Mouse (Mus musculus) Patski (cell line): Measurements from ENCODE around the gene H2afv. TPM values are rescaled to one million over a fixed set of nuclear protein-coding genes. Genes with fewer than 3 reads are reported as not detected.
"Not testable (repeated sequence)": the region's sequence is repeated elsewhere in the genome, so short reads cannot be mapped to it uniquely, and the experiment has no call there.

Source experiments
- ATAC-seq: fragments of 100-300 bp; one replicate; pipeline ENCODE4 v1.8.0; 2021
- CTCF ChIA-PET: fragments of 350-600 bp; sonication (Branson Sonifier 250); formaldehyde crosslinking; loops from one replicate; lab custom pipeline; 2022; ENCODE audit warnings: inconsistent platforms; lab: Charles Lee
- POLR2A ChIA-PET: fragments of 350-600 bp; sonication (Branson Sonifier 250); formaldehyde crosslinking; loops from one replicate; lab custom pipeline; 2022; ENCODE audit warnings: antibody characterized with exemption, inconsistent platforms; lab: Charles Lee
- DNase-seq: peaks from one replicate; pipeline ENCODE4 v3.0.0-alpha.2; 2011; ENCODE audit warnings: low read depth, low spot score
- H3K27me3 ChIP-seq: fragments of 371-371 bp; one replicate; pipeline ENCODE4 v1.5.1; 2021
- CTCF ChIP-seq: fragments of 100-300 bp; IDR thresholded peaks from one replicate; pipeline ENCODE4 v1.5.1; 2021
- in situ Hi-C: fragments of 300-500 bp; cut with MboI; formaldehyde crosslinking; loops from 3 replicates; pipeline ENCODE4 v1.11.1; 2018; ENCODE audit warnings: low pct_unique_long_range_greater_than_20kb, mixed read lengths
- polyA plus RNA-seq: library from polyadenylated mRNA; unstranded; gene quantifications from one replicate; pipeline ENCODE4 v1.2.3, GENCODE M21; 2021

H2afv gene
- polyA plus RNA-seq, 1 experiment from 2014 or later, result 147 TPM

- POLR2A ChIA-PET, result interaction anchor here (0.8 to 3.7 kb wide), 3 partner anchors 10 to 144 kb away, joined by 3 to 15 read pairs (median 3); no protein-coding TSS in a partner anchor
- CTCF ChIA-PET, result interaction anchor here (0.8 to 1.5 kb wide), 6 partner anchors 13 to 97 kb away, joined by 3 to 6 read pairs (median 4); no protein-coding TSS in a partner anchor
- no peak for ATAC-seq
- in situ Hi-C loops, result loop anchor here (25.0 kb wide), 1 partner anchor 290 kb away; no protein-coding TSS in a partner anchor
- DNase-seq, result no peak
- TF ChIP-seq CTCF, result no peak
- no peaks in the 10 kb centered on the region for H3K27me3 ChIP-seq
These were observed 27.8 kb upstream of the H2afv start for GRCm38 (mm10) chr11:6472076-6472475.

DNA sequence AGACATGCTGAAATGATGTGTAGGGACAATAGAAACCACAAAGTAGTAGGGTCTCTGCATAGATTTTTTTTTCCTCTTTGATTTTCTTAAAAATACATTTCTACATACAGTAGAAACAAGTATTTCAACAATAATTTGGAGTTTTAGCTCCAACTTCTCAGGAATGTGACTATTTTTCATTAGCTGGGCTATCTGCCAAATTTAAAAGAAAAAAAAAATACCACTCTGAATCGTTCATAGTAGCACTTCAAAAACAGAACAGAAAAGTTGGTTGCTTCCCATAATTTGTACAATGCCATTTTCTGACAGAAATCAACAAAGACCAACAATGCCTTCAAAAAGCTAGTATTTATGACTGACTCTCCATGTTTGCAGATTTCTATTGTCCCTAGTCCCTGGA, 27.2 kb upstream of the H2afv start:
- DNase-seq (no peak), ATAC-seq (no peak)
- ChIA-PET CTCF (interaction anchor here (0.8 to 1.5 kb wide), 5 partner anchors 14 to 97 kb away, joined by 3 to 6 read pairs (median 4); no protein-coding TSS in a partner anchor), POLR2A (interaction anchor here (0.8 to 1.0 kb wide), 2 partner anchors 10 to 145 kb away, joined by 3 read pairs; no protein-coding TSS in a partner anchor)
- TF ChIP-seq CTCF, result no peak
- in situ Hi-C loops, result loop anchor here (25.0 kb wide), 1 partner anchor 291 kb away; no protein-coding TSS in a partner anchor
- no peaks in the 10 kb centered on the region for H3K27me3 ChIP-seq

- in situ Hi-C loops, result loop anchor here (25.0 kb wide), 1 partner anchor 291 kb away; no protein-coding TSS in a partner anchor
- DNase-seq (no peak), ATAC-seq (no peak)
- no peaks in the 10 kb centered on the region for H3K27me3 ChIP-seq
- POLR2A ChIA-PET, result no interaction called here
- CTCF ChIA-PET, result interaction anchor here (0.8 to 1.4 kb wide), 4 partner anchors 14 to 98 kb away, joined by 3 to 4 read pairs (median 4); no protein-coding TSS in a partner anchor
- no peak for TF ChIP-seq CTCF
These were observed 26.8 kb upstream of the H2afv start for GRCm38 (mm10) chr11:6471054-6471453.

GRCm38 (mm10) chr11:6468541-6468940, 24.3 kb upstream of the H2afv start:
- in situ Hi-C loops, result loop anchor here (25.0 kb wide), 1 partner anchor 294 kb away; no protein-coding TSS in a partner anchor

GRCm38 (mm10) chr11:6465122-6465521, 20.9 kb upstream of the H2afv start:
- CTCF ChIA-PET, result interaction anchor here (0.7 to 2.8 kb wide), 9 partner anchors 9 to 139 kb away, joined by 3 to 17 read pairs (median 3); partner anchors contain the start of genes H2afv and Purb
- ATAC-seq (no peak), DNase-seq (no peak)
- TF ChIP-seq CTCF, result peak; percentile 77
- in situ Hi-C loops, result loop anchor here (25.0 kb wide), 1 partner anchor 297 kb away; no protein-coding TSS in a partner anchor
- no peaks in the 10 kb centered on the region for H3K27me3 ChIP-seq
- POLR2A ChIA-PET, result no interaction called here

More at GRCm38 (mm10) chr11:6468541-6468940, 24.3 kb upstream of the H2afv start:
- ChIA-PET POLR2A (no interaction called here), CTCF (interaction anchor here (0.9 to 1.5 kb wide), 2 partner anchors 16 to 21 kb away, joined by 3 read pairs; no protein-coding TSS in a partner anchor)
- no peak for TF ChIP-seq CTCF
- no peak for ATAC-seq
- no peak for DNase-seq
- no peaks in the 10 kb centered on the region for H3K27me3 ChIP-seq

- in situ Hi-C loops, result loop anchor here (25.0 kb wide), 1 partner anchor 299 kb away; no protein-coding TSS in a partner anchor
- no peaks in the 10 kb centered on the region for H3K27me3 ChIP-seq
- POLR2A ChIA-PET, result interaction anchor here (1.4 kb wide), 1 partner anchor 11 kb away, joined by 6 read pairs; no protein-coding TSS in a partner anchor
- no peak for ATAC-seq
- no peak for DNase-seq
- CTCF ChIA-PET, result no interaction called here
- TF ChIP-seq CTCF, result peak; percentile 15
These were observed 19.1 kb upstream of the H2afv start for GRCm38 (mm10) chr11:6463159-6463837.

DNA sequence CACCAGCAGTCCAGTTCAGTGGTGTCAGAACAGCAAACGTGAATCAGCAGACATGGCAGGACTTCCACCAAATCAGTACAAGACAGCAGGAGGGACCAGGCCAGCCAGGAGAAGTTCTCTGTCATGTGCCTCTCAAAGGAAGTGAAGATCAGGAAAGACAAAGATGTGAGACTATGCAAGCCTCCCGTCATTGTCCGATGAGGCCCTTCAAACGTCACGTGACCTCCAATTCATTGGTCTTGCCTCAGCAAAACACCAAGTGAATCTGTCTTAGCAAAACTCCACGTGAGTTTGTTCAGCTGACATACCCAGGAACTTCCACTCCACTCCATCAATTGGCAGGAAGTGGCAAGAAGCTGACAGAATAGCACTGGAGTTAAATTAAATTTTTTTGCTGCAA, 11.8 kb upstream of the H2afv start:
- no peak for ATAC-seq
- DNase-seq, result no peak
- in situ Hi-C loops, result loop anchor here (25.0 kb wide), 1 partner anchor 306 kb away; no protein-coding TSS in a partner anchor
- ChIA-PET CTCF (interaction anchor here (1.5 kb wide), 1 partner anchor 9 kb away, joined by 4 read pairs; no protein-coding TSS in a partner anchor), POLR2A (interaction anchor here (0.8 kb wide), 1 partner anchor 13 kb away, joined by 3 read pairs; no protein-coding TSS in a partner anchor)
- no peaks in the 10 kb centered on the region for H3K27me3 ChIP-seq
- TF ChIP-seq CTCF, result no peak

DNA sequence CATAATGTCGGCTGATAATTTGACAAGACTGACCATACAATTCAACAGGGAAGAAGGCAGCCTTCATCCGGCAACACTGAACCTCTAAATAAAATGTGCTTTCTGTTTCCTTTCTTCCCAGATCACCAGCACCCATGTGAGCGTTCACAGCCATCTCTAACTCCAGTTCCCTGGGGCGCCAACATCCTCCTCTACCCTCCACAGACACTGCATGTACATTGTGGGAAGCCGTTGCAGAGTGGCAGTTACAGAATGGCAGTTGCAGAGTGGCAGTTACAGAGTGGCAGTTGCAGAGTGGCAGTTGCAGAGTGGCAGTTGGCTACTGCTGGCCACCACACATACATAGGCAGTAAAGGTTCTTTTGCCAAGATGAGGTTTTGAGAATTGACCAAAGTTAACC, 3.9 kb upstream of the H2afv start:
- CTCF ChIA-PET, result interaction anchor here (1.3 to 1.5 kb wide), 2 partner anchors 10 to 11 kb away, joined by 5 read pairs; no protein-coding TSS in a partner anchor
- ATAC-seq, DNase-seq, POLR2A ChIA-PET, H3K27me3 ChIP-seq, in situ Hi-C loops: not testable (repeated sequence)

- in situ Hi-C loops, result no loop called here
- ChIA-PET CTCF (interaction anchor here (1.2 to 1.6 kb wide), 4 partner anchors 9 to 121 kb away, joined by 3 to 5 read pairs (median 4); no protein-coding TSS in a partner anchor), POLR2A (no interaction called here)
- ATAC-seq (no peak), DNase-seq (no peak)
- no peaks in the 10 kb centered on the region for H3K27me3 ChIP-seq
- TF ChIP-seq CTCF, result no peak
These were observed 3.2 kb upstream of the H2afv start for GRCm38 (mm10) chr11:6447493-6447892.

GRCm38 (mm10) chr11:6445951-6446350, 1.7 kb upstream of the H2afv start:
- ChIA-PET CTCF (interaction anchor here (1.6 kb wide), 1 partner anchor 11 kb away, joined by 4 read pairs; no protein-coding TSS in a partner anchor), POLR2A (no interaction called here)
- no peaks in the 10 kb centered on the region for H3K27me3 ChIP-seq
- DNase-seq, result no peak
- ATAC-seq, result no peak
- no peak for TF ChIP-seq CTCF
- in situ Hi-C loops, result no loop called here
